Mouse (Mus musculus): Measurements from ENCODE around the gene Gnat3. TPM values are rescaled to one million over a fixed set of nuclear protein-coding genes. Genes with fewer than 3 reads are reported as not detected.
"Not testable (repeated sequence)": the region's sequence is repeated elsewhere in the genome, so short reads cannot be mapped to it uniquely, and the experiment has no call there.

Gnat3 gene
- polyA plus RNA-seq (2015; fragmentation: Nextera tagmentation; extraction: Ambion mirVana) = not detected in 2 replicates

DNA sequence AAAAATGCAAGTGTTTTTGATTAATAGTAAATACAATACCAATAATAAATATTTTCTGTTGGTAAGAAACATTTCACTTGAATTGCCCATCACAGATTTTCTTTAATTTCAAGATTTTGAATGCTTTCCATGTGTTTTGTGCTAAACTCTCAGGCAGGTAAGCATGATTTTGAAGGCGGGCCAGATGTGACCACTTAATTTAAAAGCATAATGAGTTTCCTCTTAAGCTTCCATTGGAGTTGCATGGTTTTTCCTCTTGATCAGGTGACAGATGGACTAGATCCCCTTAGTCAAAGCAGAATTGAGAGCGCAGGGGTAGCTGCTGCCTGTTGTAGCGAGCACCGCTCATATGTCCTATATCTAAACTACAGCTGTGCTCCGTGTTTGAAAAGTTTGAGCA is at the start of gene Gnat3:
Gene Gnat3 (plus strand): TSS at position 301 of the 400 bp plus-strand sequence.
- H3K4me3 ChIP-seq (ENCODE audit: low read depth, low read length) = no peak within 1 kb of the TSS
- H3K4me2 ChIP-seq (replicated peaks; ENCODE audit: low read depth) = no peak within 1 kb of the TSS
- no peaks in the 10 kb centered on the region for H3K9me3 ChIP-seq (ENCODE audit: control insufficient read depth)
- no peaks in the 10 kb centered on the region for H3K27me3 ChIP-seq (replicated peaks; ENCODE audit: control insufficient read depth, insufficient read depth, low read length)
- no peak for TF ChIP-seq CTCF (IDR thresholded peaks at IDR 0.05; ENCODE audit: low read depth)
- 89% methylated on average over 5 of the region's 5 CpGs for WGBS
- no peaks in the 10 kb centered on the region for H3K4me1 ChIP-seq (replicated peaks; ENCODE audit: control insufficient read depth, insufficient read depth, low read length)
- no peak for ATAC-seq
- H3K36me3 ChIP-seq (ENCODE audit: control insufficient read depth, insufficient read depth) = no peaks in the 10 kb centered on the region
- H3K27ac ChIP-seq (ENCODE audit: low read depth, low read length) = no peak within 1 kb of the TSS
- H3K9ac ChIP-seq (ENCODE audit: low read depth, low read length) = no peak within 1 kb of the TSS

DNA sequence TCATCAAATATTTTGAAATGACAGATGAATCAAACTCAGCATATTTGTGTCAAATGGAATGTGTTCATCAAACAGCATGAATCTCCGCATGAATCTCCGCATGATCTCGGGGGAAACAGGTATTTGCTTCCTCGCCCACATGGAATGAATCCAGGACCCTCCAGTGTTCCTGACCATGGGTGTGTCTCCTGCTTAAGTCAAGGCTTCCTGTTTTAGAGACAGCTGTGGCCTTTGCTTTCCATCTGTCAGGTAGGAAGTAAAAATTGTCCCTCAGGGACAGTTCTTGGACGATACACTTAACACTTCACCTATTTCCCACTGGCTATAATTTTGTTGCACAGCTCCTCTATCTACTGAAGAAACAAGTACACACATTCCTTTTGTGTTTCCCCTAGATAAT is 43.4 kb upstream of the Gnat3 start:
- no peak overlapping the region for H3K4me2 ChIP-seq (replicated peaks; ENCODE audit: low read depth)
- H3K4me3 ChIP-seq (ENCODE audit: low read depth, low read length) = no peak overlapping the region
- no peaks in the 10 kb centered on the region for H3K36me3 ChIP-seq (ENCODE audit: control insufficient read depth, insufficient read depth)
- ATAC-seq = no peak
- no peak for TF ChIP-seq CTCF (IDR thresholded peaks at IDR 0.05; ENCODE audit: low read depth)
- H3K9me3 ChIP-seq (ENCODE audit: control insufficient read depth) = no peaks in the 10 kb centered on the region
- 64% methylated on average over 5 of the region's 5 CpGs for WGBS
- no peaks in the 10 kb centered on the region for H3K27me3 ChIP-seq (replicated peaks; ENCODE audit: control insufficient read depth, insufficient read depth, low read length)
- H3K4me1 ChIP-seq (replicated peaks; ENCODE audit: control insufficient read depth, insufficient read depth, low read length) = no peaks in the 10 kb centered on the region
- no peak overlapping the region for H3K9ac ChIP-seq (ENCODE audit: low read depth, low read length)
- no peak overlapping the region for H3K27ac ChIP-seq (ENCODE audit: low read depth, low read length)

DNA sequence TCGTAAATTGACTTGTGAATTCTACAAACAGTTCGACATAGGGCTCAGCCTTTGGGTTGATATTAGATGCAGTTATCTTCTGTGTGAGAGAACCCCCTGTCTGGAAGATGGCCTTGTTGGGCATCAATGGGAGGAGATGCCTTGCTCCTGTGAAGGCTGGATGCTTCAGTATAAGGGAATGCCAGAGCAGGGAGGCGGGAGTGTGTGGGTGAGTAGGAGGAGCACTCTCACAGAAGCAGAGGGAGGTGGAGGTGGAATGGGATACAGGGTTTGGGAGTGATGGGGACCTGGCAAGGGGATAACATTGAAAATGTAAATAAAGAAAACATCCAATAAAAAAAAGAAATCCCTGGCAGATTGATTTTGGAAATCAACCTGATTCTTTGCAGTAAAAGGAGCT is 38.7 kb upstream of the Gnat3 start:
- Histone ChIP-seq H3K27ac (ENCODE audit: low read depth, low read length) (no peak overlapping the region), H3K4me1 (replicated peaks; ENCODE audit: control insufficient read depth, insufficient read depth, low read length) (no peaks in the 10 kb centered on the region), H3K27me3 (replicated peaks; ENCODE audit: control insufficient read depth, insufficient read depth, low read length) (no peaks in the 10 kb centered on the region), H3K9ac (ENCODE audit: low read depth, low read length) (no peak overlapping the region), H3K36me3 (ENCODE audit: control insufficient read depth, insufficient read depth) (no peaks in the 10 kb centered on the region), H3K4me3 (ENCODE audit: low read depth, low read length) (no peak overlapping the region), H3K9me3 (ENCODE audit: control insufficient read depth) (no peaks in the 10 kb centered on the region), H3K4me2 (replicated peaks; ENCODE audit: low read depth) (no peak overlapping the region)
- TF ChIP-seq CTCF (IDR thresholded peaks at IDR 0.05; ENCODE audit: low read depth) = no peak
- WGBS = 84% methylated on average over 3 of the region's 3 CpGs
- no peak for ATAC-seq

GRCm38 (mm10) chr5:17924085-17924518 is 38.2 kb upstream of the Gnat3 start:
- Histone ChIP-seq H3K36me3 (ENCODE audit: control insufficient read depth, insufficient read depth) (no peaks in the 10 kb centered on the region), H3K27me3 (replicated peaks; ENCODE audit: control insufficient read depth, insufficient read depth, low read length) (no peaks in the 10 kb centered on the region), H3K4me1 (replicated peaks; ENCODE audit: control insufficient read depth, insufficient read depth, low read length) (no peaks in the 10 kb centered on the region), H3K4me3 (ENCODE audit: low read depth, low read length) (no peak overlapping the region), H3K4me2 (replicated peaks; ENCODE audit: low read depth) (no peak overlapping the region), H3K9ac (ENCODE audit: low read depth, low read length) (no peak overlapping the region), H3K9me3 (ENCODE audit: control insufficient read depth) (no peaks in the 10 kb centered on the region), H3K27ac (ENCODE audit: low read depth, low read length) (no peak overlapping the region)
- TF ChIP-seq CTCF (IDR thresholded peaks at IDR 0.05; ENCODE audit: low read depth) = no peak
- ATAC-seq = no peak
- 36% methylated on average over 2 of the region's 2 CpGs for WGBS

DNA sequence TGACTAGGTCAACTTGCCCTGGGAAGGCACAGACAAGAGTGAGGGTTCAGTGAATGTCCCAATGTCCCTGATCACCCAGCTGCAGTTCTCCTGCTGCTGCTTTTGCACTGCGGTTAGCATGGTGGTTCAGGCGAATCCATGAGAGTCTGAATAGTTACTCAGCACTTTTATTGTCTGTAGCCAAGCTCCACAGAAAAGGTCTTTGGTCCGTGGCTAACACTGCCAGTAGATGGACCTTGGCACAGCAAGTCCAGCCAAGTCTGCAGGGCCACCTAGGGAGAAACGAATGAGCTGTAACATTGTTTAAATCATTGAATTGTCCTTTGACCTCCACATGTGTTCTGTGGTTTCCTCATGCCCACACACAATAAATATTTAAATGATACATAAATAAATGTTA is 33.9 kb upstream of the Gnat3 start:
- H3K4me2 ChIP-seq (replicated peaks; ENCODE audit: low read depth) = no peak overlapping the region
- H3K9ac ChIP-seq (ENCODE audit: low read depth, low read length) = no peak overlapping the region
- no peaks in the 10 kb centered on the region for H3K4me1 ChIP-seq (replicated peaks; ENCODE audit: control insufficient read depth, insufficient read depth, low read length)
- H3K4me3 ChIP-seq (ENCODE audit: low read depth, low read length) = no peak overlapping the region
- peak; percentile 80 for ATAC-seq
- no peaks in the 10 kb centered on the region for H3K27me3 ChIP-seq (replicated peaks; ENCODE audit: control insufficient read depth, insufficient read depth, low read length)
- WGBS = 23% methylated on average over 4 of the region's 4 CpGs
- no peaks in the 10 kb centered on the region for H3K9me3 ChIP-seq (ENCODE audit: control insufficient read depth)
- no peak; the same call in 1 of the 2 replicates for TF ChIP-seq CTCF (IDR thresholded peaks at IDR 0.05; ENCODE audit: low read depth)
- H3K36me3 ChIP-seq (ENCODE audit: control insufficient read depth, insufficient read depth) = no peaks in the 10 kb centered on the region
- H3K27ac ChIP-seq (ENCODE audit: low read depth, low read length) = no peak overlapping the region

DNA sequence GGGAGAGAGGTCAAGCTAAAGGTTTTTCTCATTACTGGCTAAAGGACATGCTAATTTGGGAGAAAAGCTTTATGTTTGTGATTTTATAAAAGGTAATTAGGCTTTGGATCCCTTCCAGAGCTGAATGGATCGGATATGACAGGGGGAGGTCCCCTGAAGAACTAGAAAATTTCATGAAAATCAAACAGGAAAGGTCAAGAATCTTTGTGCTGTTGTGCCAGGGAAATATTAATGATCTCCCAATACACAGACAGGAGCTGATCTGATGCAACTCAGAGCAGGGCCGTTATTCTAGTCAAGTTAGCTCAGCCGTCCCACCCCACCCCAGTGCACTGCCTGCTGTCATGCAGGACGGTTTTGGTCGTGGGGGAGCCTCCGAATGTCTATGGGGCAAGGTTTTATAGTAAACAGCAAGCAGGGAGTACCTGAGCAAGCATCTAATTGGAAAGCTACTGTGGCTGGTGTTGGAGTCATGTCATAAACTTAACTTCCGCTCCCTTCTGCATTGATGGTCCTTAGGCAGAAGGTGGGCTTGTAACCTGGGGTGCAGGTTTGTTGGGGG is 33.3 kb upstream of the Gnat3 start:
- H3K27me3 ChIP-seq (replicated peaks; ENCODE audit: control insufficient read depth, insufficient read depth, low read length) = no peaks in the 10 kb centered on the region
- WGBS = 58% methylated on average over 7 of the region's 7 CpGs
- TF ChIP-seq CTCF (IDR thresholded peaks at IDR 0.05; ENCODE audit: low read depth) = no peak
- no peak for ATAC-seq
- no peak overlapping the region for H3K4me2 ChIP-seq (replicated peaks; ENCODE audit: low read depth)
- H3K9ac ChIP-seq (ENCODE audit: low read depth, low read length) = no peak overlapping the region
- no peak overlapping the region for H3K4me3 ChIP-seq (ENCODE audit: low read depth, low read length)
- no peaks in the 10 kb centered on the region for H3K4me1 ChIP-seq (replicated peaks; ENCODE audit: control insufficient read depth, insufficient read depth, low read length)
- H3K27ac ChIP-seq (ENCODE audit: low read depth, low read length) = no peak overlapping the region
- no peaks in the 10 kb centered on the region for H3K9me3 ChIP-seq (ENCODE audit: control insufficient read depth)
- no peaks in the 10 kb centered on the region for H3K36me3 ChIP-seq (ENCODE audit: control insufficient read depth, insufficient read depth)

DNA sequence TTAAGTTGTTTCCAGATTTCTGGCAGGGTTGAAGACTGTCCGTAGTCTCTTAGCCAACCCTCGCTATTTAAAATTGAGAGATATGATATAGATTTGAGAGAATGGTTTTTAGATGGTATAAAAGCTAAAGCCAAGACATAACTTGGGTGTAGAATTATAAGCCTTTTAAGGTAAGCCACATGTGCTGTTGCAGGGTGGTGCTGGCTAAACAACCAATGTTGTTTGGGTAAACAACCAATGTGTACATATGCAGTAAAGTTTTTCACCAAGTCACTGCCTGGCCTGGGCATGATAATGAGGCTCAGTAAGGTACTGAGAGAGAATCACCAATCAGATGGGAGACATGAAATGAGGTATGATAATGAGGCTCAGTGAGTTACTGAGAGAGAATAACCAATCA is 30.8 kb upstream of the Gnat3 start:
- not testable (repeated sequence) for H3K4me2 ChIP-seq (replicated peaks; ENCODE audit: low read depth); H3K27ac ChIP-seq (ENCODE audit: low read depth, low read length); H3K9ac ChIP-seq (ENCODE audit: low read depth, low read length); H3K36me3 ChIP-seq (ENCODE audit: control insufficient read depth, insufficient read depth); H3K27me3 ChIP-seq (replicated peaks; ENCODE audit: control insufficient read depth, insufficient read depth, low read length); ATAC-seq; H3K9me3 ChIP-seq (ENCODE audit: control insufficient read depth); H3K4me1 ChIP-seq (replicated peaks; ENCODE audit: control insufficient read depth, insufficient read depth, low read length); H3K4me3 ChIP-seq (ENCODE audit: low read depth, low read length)
- 94% methylated on average over 2 of the region's 2 CpGs for WGBS
